Mouse (Mus musculus) kidney, embryonic 14.5 days (tissue): ENCODE data around the gene Ank3. TPM values are rescaled to one million over a fixed set of nuclear protein-coding genes. Genes with fewer than 3 reads are reported as not detected.

ENCODE experiments used
- ATAC-seq: fragments of 200-750 bp; cut with Nextera tagmentation; 2 replicates; pipeline ENCODE4 v1.8.0; 2017; ENCODE audit warnings: moderate number of reproducible peaks, mild to moderate bottlenecking, moderate TSS enrichment, moderate library complexity; ENCODE audit not compliant: low FRiP score, low TSS enrichment
- H3K27ac ChIP-seq: fragments of 300-500 bp; sonication (generic); 2 replicates; pipeline ENCODE4 v1.5.1; 2014; ENCODE audit warnings: low read depth, mild to moderate bottlenecking, low read length, moderate library complexity, mixed read lengths
- H3K27me3 ChIP-seq: fragments of 300-500 bp; sonication (generic); 2 replicates; pipeline ENCODE4 v1.6.1; 2014; ENCODE audit warnings: mild to moderate bottlenecking, low read length; ENCODE audit not compliant: control insufficient read depth, insufficient read depth
- H3K36me3 ChIP-seq: fragments of 300-500 bp; sonication (generic); 2 replicates; pipeline ENCODE4 v1.6.1; 2014; ENCODE audit warnings: low read length, mixed read lengths; ENCODE audit not compliant: control insufficient read depth, insufficient read depth
- H3K4me1 ChIP-seq: fragments of 300-500 bp; sonication (generic); 2 replicates; pipeline ENCODE4 v1.6.1; 2014; ENCODE audit warnings: low read length, mixed read lengths; ENCODE audit not compliant: control insufficient read depth, insufficient read depth
- H3K4me2 ChIP-seq: fragments of 300-500 bp; sonication (generic); replicated peaks from 2 replicates; pipeline ENCODE4 v1.6.1; 2014; ENCODE audit warnings: low read depth, mild to moderate bottlenecking, low read length
- H3K4me3 ChIP-seq: fragments of 300-500 bp; sonication (generic); 2 replicates; pipeline ENCODE4 v1.5.1; 2014; ENCODE audit warnings: mild to moderate bottlenecking, low read length
- H3K9ac ChIP-seq: fragments of 300-500 bp; sonication (generic); 2 replicates; pipeline ENCODE4 v1.6.1; 2014; ENCODE audit warnings: low read depth, mild to moderate bottlenecking, low read length, moderate library complexity
- H3K9me3 ChIP-seq: fragments of 300-500 bp; sonication (generic); 2 replicates; pipeline ENCODE4 v1.6.1; 2016; ENCODE audit warnings: low read length; ENCODE audit not compliant: control insufficient read depth
- WGBS: fragments of 180-500 bp; shearing (Covaris S2); extraction: QIAGEN DNeasy Blood & Tissue Kit; methylation state at CpG from one replicate; pipeline ENCODE4 v1.1.7; 2014; 5-methylcytosine and 5-hydroxymethylcytosine counted together
- polyA plus RNA-seq: library from polyadenylated mRNA; unstranded; fragments of >200 nt; fragmentation: Nextera tagmentation; extraction: Ambion mirVana; gene quantifications from 2 replicates; pipeline ENCODE4 v1.2.1, GENCODE M21; 2014

The Ank3 gene
- polyA plus RNA-seq, 1 experiment from 2014 or later, result 48.9 TPM

DNA sequence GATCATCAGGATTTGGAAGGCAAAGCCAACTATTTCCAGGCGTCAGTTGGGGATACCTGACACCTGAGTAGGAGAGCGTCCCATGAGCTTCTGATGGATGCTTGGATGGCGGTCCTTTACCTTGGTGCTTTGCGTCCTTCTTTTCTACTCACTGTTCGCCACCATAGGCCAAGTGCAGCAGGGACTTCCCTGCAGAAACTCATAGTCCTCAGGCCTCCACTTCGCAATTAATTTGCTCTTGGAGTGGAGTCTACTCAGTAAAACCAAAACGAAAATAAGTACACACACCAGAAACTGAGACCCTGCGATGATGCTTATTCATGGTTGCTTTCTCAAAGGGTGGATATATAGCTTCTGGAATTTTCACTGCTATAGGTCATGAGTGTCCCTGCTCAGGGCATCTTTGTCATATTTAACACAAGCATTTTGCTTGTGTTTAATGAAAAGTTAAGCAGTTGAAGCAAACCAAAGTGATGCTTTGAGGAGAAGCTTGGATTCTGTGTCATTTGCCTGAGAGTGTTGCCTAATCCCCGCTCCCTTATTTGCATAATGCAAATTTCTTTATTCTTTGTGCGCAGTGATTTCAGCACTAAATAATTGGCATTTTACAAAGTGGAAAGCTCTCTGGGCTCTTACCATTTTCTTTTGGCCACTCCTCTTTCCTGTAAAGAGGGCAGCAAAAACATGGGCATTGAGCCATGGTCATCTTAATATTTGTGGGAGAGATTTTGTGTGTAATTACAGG lies 145.5 kb downstream of the Ank3 start:
- no peaks in the 10 kb centered on the region for H3K9me3 ChIP-seq
- no peak overlapping the region for H3K4me2 ChIP-seq
- H3K27me3 ChIP-seq, result no peaks in the 10 kb centered on the region
- ATAC-seq, result no peak
- 93% methylated on average over 10 of the region's 10 CpGs for WGBS
- no peak overlapping the region for H3K9ac ChIP-seq
- no peaks in the 10 kb centered on the region for H3K36me3 ChIP-seq
- H3K4me1 ChIP-seq, result peaks cover 3% of the 10 kb centered on the region; the same call in 1 of the 2 replicates
- H3K4me3 ChIP-seq, result no peak overlapping the region
- no peak overlapping the region for H3K27ac ChIP-seq

GRCm38 (mm10) chr10:69544653-69545052 lies 146.1 kb downstream of the Ank3 start:
- no peaks in the 10 kb centered on the region for H3K36me3 ChIP-seq
- no peaks in the 10 kb centered on the region for H3K9me3 ChIP-seq
- no peak for ATAC-seq
- no peaks in the 10 kb centered on the region for H3K27me3 ChIP-seq
- no peak overlapping the region for H3K9ac ChIP-seq
- H3K4me1 ChIP-seq, result peaks cover 3% of the 10 kb centered on the region; the same call in 1 of the 2 replicates
- 61% methylated on average over 7 of the region's 7 CpGs for WGBS
- H3K27ac ChIP-seq, result no peak overlapping the region
- no peak overlapping the region for H3K4me3 ChIP-seq
- no peak overlapping the region for H3K4me2 ChIP-seq

DNA sequence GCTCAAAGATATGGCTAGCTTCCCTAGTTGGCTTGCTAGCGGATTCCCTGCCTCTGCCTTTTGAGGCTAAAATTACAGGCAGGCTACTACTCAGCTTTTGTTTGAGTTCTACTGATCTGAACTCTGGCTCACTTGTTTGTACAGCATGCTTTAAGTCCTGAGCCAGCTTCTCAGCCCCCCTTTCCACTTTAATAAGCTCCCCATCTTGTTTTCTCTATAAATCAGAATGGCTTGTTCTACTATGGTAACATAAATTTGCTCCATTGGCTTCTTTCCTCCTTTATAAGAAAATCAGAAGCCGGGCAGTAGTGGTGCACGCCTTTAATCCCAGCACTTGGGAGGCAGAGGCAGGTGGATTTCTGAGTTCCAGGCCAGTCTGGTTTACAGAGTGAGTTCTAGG lies 147.4 kb downstream of the Ank3 start:
- Histone ChIP-seq H3K27ac (no peak overlapping the region), H3K4me2 (no peak overlapping the region), H3K9ac (no peak overlapping the region), H3K36me3 (no peaks in the 10 kb centered on the region), H3K4me1 (peaks cover 9% of the 10 kb centered on the region; the same call in 1 of the 2 replicates), H3K4me3 (no peak overlapping the region), H3K27me3 (no peaks in the 10 kb centered on the region), H3K9me3 (no peaks in the 10 kb centered on the region)
- WGBS, result 66% methylated on average over 3 of the region's 3 CpGs
- ATAC-seq, result no peak

- WGBS, result 52% methylated on average over 6 of the region's 6 CpGs
- Histone ChIP-seq H3K9ac (no peak overlapping the region), H3K27ac (no peak overlapping the region), H3K4me3 (no peak overlapping the region), H3K36me3 (no peaks in the 10 kb centered on the region), H3K4me1 (peaks cover 9% of the 10 kb centered on the region; the same call in 1 of the 2 replicates), H3K9me3 (no peaks in the 10 kb centered on the region), H3K27me3 (no peaks in the 10 kb centered on the region), H3K4me2 (no peak overlapping the region)
- ATAC-seq, result no peak
Observed at GRCm38 (mm10) chr10:69546643-69547042, 148.1 kb downstream of the Ank3 start.

DNA sequence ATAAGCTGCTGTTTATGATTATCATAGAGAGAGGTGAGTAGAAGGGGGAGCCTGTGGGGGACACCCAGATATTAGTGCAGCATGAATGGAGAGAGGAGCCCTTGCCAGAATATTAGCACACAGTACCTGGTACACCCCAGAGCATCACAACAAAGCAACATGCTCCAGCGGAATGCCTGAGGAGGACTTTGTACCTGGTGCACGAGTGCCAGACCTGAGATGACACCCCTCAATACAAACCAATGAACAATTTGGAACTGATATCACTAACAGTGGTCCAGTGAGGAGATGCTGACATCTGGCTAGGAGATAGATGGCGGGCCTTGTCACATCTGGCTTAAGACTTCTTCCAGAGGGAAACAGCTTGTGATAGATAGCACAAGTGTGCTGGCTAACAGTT lies 150.2 kb downstream of the Ank3 start:
- Histone ChIP-seq H3K4me2 (no peak overlapping the region), H3K27me3 (no peaks in the 10 kb centered on the region), H3K9ac (no peak overlapping the region), H3K4me1 (peaks cover 9% of the 10 kb centered on the region; the same call in 1 of the 2 replicates), H3K9me3 (no peaks in the 10 kb centered on the region), H3K27ac (peak overlapping the region; percentile 30; the same call in 1 of the 2 replicates), H3K4me3 (no peak overlapping the region), H3K36me3 (no peaks in the 10 kb centered on the region)
- ATAC-seq, result no peak
- WGBS, result 77% methylated on average over 3 of the region's 3 CpGs

GRCm38 (mm10) chr10:69549221-69549620 lies 150.6 kb downstream of the Ank3 start:
- H3K4me3 ChIP-seq, result no peak overlapping the region
- no peaks in the 10 kb centered on the region for H3K9me3 ChIP-seq
- 83% methylated on average over 4 of the region's 4 CpGs for WGBS
- no peaks in the 10 kb centered on the region for H3K27me3 ChIP-seq
- peak overlapping the region; percentile 30; the same call in 1 of the 2 replicates for H3K27ac ChIP-seq
- no peak for ATAC-seq
- no peaks in the 10 kb centered on the region for H3K36me3 ChIP-seq
- no peak overlapping the region for H3K9ac ChIP-seq
- H3K4me2 ChIP-seq, result no peak overlapping the region
- peaks cover 9% of the 10 kb centered on the region; the same call in 1 of the 2 replicates for H3K4me1 ChIP-seq

- Histone ChIP-seq H3K27me3 (no peaks in the 10 kb centered on the region), H3K4me2 (no peak overlapping the region), H3K9ac (no peak overlapping the region), H3K4me3 (no peak overlapping the region), H3K9me3 (no peaks in the 10 kb centered on the region), H3K27ac (no peak overlapping the region), H3K36me3 (no peaks in the 10 kb centered on the region), H3K4me1 (peaks cover 5% of the 10 kb centered on the region; the same call in 1 of the 2 replicates)
- WGBS, result 34% methylated on average over 4 of the region's 4 CpGs
- peak; percentile 68; the same call in 1 of the 2 replicates for ATAC-seq
Observed at GRCm38 (mm10) chr10:69550824-69551223, 152.3 kb downstream of the Ank3 start.

GRCm38 (mm10) chr10:69553091-69553490 lies 154.5 kb downstream of the Ank3 start:
- no peak overlapping the region for H3K27ac ChIP-seq
- ATAC-seq, result no peak
- H3K4me3 ChIP-seq, result no peak overlapping the region
- WGBS, result 50% methylated on average over 1 of the region's 1 CpGs
- no peak overlapping the region for H3K9ac ChIP-seq
- no peak overlapping the region for H3K4me2 ChIP-seq
- H3K4me1 ChIP-seq, result peaks cover 5% of the 10 kb centered on the region; the same call in 1 of the 2 replicates
- no peaks in the 10 kb centered on the region for H3K9me3 ChIP-seq
- no peaks in the 10 kb centered on the region for H3K36me3 ChIP-seq
- no peaks in the 10 kb centered on the region for H3K27me3 ChIP-seq

DNA sequence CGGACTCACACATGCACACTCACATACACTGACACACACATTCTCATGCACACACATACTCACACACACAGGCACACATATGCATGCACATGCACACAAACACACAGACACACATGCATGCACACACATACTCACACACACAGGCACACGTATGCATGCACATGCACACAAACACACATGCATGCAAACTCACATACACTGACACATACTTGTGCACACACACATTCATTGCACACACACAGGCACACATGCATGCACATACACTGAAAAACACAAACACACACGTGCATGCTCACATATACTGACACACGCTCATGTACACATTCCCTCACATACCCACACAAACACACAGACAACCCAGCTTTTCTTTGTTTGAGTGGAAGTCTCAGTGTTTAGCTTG lies 157.0 kb downstream of the Ank3 start:
- no peaks in the 10 kb centered on the region for H3K27me3 ChIP-seq
- H3K4me1 ChIP-seq, result peaks cover 2% of the 10 kb centered on the region; the same call in 1 of the 2 replicates
- no peak overlapping the region for H3K4me2 ChIP-seq
- H3K9me3 ChIP-seq, result no peaks in the 10 kb centered on the region
- no peak for ATAC-seq
- no peaks in the 10 kb centered on the region for H3K36me3 ChIP-seq
- H3K9ac ChIP-seq, result no peak overlapping the region
- 90% methylated on average over 4 of the region's 4 CpGs for WGBS
- no peak overlapping the region for H3K4me3 ChIP-seq
- no peak overlapping the region for H3K27ac ChIP-seq
